Mouse (Mus musculus) large intestine, adult 2 months (tissue): Measurements from ENCODE around the gene Gm18596. TPM values are rescaled to one million over a fixed set of nuclear protein-coding genes. Genes with fewer than 3 reads are reported as not detected.
"Not testable (repeated sequence)": the region's sequence is repeated elsewhere in the genome, so short reads cannot be mapped to it uniquely, and the experiment has no call there.

Experiments
- DNase-seq: peaks from one replicate; pipeline ENCODE4 v3.0.0-alpha.2; 2012; ENCODE audit warnings: low read depth, low spot score
- WGBS: fragments of 180-500 bp; shearing (Covaris S2); methylation state at CpG from one replicate; pipeline ENCODE4 v1.1.7; 2018; 5-methylcytosine and 5-hydroxymethylcytosine counted together
- polyA plus RNA-seq: library from polyadenylated mRNA; depleted of rRNA; stranded (reverse); fragments of >200 nt; gene quantifications from 2 replicates; pipeline ENCODE4 v1.2.3, GENCODE M21; 2012; rRNA removed

Gm18596 gene
- polyA plus RNA-seq, 1 experiment, result not detected

DNA sequence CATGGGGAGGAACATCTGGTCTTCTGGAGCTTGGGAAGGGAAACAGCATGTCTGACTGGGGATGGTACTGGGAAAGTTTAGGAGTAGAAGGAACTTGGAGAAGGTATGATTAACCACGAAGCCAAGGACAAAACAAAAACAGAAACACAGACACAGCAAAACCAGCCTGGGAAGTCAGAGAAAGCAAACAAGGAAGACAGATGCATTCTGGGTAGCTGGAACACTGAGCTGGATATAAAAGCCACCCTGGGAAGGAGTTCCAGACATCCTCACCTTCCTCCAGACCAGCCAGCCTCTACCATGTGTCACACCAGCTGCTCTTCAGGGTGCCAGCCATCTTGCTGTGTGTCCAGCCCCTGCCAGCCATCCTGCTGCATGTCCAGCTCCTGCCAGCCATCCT lies 26.9 kb downstream of the Gm18596 start, which contains the start of gene Gm10142:
Gene Gm10142 (plus strand): TSS at position 301 of the 400 bp plus-strand sequence.
- no peak for DNase-seq
- 72% methylated on average over 1 of the region's 1 CpGs for WGBS

DNA sequence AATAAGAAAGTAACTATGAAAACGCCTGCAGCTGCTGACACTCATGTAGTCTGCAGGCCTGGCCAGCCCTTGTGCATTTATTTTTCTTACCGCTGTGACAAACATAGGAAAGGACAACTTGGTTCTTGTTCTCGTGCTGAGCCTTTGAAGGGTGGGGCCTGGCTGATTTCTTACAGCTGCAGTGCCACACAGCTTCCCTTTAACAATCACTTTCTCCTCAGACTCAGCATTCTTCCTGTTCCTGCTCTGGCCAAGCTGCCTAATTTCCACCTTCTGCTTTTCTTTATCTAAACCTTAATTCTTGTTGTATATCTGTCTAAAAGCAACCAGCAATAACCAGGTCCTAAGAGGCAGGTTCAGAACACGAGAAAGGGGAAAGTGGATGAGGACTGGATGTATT lies 28.7 kb downstream of the Gm18596 start:
- no peak for DNase-seq
- WGBS, result 40% methylated on average over 4 of the region's 4 CpGs

DNA sequence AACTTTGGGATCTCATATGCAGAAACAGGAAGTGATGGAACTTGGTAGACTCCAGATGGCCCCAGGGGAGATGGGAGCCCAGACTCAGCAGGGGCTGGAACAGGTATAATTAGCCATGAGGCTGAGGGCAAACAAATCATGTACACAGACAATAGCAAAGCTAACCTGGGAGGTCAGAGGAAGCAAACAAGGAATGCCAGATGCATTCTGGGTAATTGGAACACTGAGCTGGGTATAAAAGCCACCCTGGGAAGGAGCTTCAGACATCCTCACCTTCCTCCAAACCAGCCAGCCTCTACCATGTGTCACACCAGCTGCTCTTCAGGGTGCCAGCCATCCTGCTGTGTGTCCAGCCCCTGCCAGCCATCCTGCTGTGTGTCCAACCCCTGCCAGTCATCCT lies 31.3 kb downstream of the Gm18596 start, which contains the start of gene Gm10024:
Gene Gm10024 (plus strand): TSS at position 301 of the 400 bp plus-strand sequence.
- DNase-seq, result not testable (repeated sequence)

DNA sequence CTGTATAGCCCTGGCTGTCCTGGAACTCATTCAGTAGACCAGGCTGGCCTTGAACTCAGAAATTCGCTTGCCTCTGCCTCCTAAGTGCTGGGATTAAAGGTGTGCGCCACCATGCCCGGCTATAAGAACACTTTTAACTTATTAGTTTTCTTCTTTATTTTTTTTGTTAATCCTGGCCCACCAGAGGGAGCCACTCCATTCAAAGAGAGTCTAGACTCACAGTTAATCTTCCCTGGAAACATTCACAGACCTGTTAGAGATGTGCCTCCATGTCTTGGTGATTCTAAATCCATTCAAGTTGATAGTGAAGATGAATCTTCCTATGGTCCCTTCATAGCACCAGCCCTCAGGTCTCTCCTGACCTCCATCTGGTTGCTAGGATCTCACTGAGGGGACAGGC lies 32.6 kb downstream of the Gm18596 start:
- 73% methylated on average over 3 of the region's 3 CpGs for WGBS
- no peak for DNase-seq

DNA sequence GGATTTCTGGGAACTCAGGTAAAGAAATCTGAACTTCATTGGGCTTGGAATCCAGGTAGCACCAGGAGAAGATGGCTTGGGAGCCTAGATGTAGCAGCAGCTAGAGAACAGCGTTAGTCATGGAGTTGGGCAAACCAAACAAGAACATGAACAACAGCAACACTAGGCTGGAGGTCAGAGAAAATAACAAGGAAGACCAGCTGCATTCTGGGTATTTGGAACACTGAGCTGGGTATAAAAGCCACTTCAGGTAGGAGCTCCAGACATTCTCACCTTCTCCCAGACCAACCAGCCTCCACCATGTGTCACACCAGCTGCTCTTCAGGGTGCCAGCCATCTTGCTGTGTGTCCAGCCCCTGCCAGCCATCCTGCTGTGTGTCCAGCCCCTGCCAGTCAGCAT lies 36.1 kb downstream of the Gm18596 start, which contains the start of gene Gm10272:
Gene Gm10272 (plus strand): TSS at position 301 of the 400 bp plus-strand sequence.
- WGBS, result 93% methylated on average over 1 of the region's 1 CpGs

DNA sequence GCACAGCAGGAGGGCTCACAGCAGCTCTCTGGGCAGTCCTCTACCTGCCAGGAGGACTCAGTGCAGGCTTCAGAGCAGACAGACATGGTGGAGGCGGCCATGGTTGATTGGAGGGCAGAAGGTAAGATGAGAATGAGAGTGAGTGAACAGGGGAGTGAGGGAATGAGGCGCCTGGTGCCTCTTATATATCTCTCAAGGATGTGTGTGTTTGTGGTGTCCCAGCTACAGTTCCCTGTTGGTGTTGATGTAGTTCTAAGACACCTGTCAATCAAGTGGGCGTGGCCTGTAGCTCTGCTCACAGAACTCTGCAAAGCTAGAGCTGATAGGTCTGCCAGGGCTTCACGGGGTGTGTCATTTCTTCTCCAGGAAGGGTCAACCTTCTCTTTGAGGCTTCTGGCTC lies 45.3 kb downstream of the Gm18596 start, which contains the start of gene Gm9508:
Gene Gm9508 (minus strand): TSS at position 101 of the 400 bp plus-strand sequence.
- no peak for DNase-seq
- WGBS, result 40% methylated on average over 4 of the region's 4 CpGs

More for the DNA sequence above, 36.1 kb downstream of the Gm18596 start, which contains the start of gene Gm10272:
- no peak for DNase-seq

Other genes starting within 250 kb of the Gm18596 start
- gene Fam207a, start 226.9 kb downstream of the Gm18596 start, polyA plus RNA-seq, result 31.2 and 32.0 TPM in 2 replicates
- 19.2 and 25.3 TPM in 2 replicates for gene Itgb2, start 212.4 kb downstream of the Gm18596 start, polyA plus RNA-seq
- gene Pttg1ip, start 160.9 kb downstream of the Gm18596 start, polyA plus RNA-seq, result 158 and 222 TPM in 2 replicates
- 293 and 338 TPM in 2 replicates for gene Sumo3, start 136.5 kb downstream of the Gm18596 start, polyA plus RNA-seq
- gene Gm49325, start 136.4 kb downstream of the Gm18596 start, polyA plus RNA-seq, result not detected in 2 replicates
- 27.7 and 31.4 TPM in 2 replicates for gene Ube2g2, start 120.4 kb downstream of the Gm18596 start, polyA plus RNA-seq
- gene Tspear, start 56.1 kb downstream of the Gm18596 start, polyA plus RNA-seq, result 0.52 and 0.94 TPM in 2 replicates
- not detected in 2 replicates for gene Gm19402, start 51.9 kb downstream of the Gm18596 start, polyA plus RNA-seq
- not detected in 2 replicates for gene Gm9508, start 45.4 kb downstream of the Gm18596 start, polyA plus RNA-seq
- gene Gm10272, start 36.0 kb downstream of the Gm18596 start, polyA plus RNA-seq, result not detected in 2 replicates
- gene Gm10024, start 31.2 kb downstream of the Gm18596 start, polyA plus RNA-seq, result not detected in 2 replicates
- not detected in 2 replicates for gene Gm10142, start 26.8 kb downstream of the Gm18596 start, polyA plus RNA-seq
- gene Krtap12-1, start 22.0 kb downstream of the Gm18596 start, polyA plus RNA-seq, result not detected in 2 replicates
- gene Gm10100, start 16.2 kb downstream of the Gm18596 start, polyA plus RNA-seq, result not detected in 2 replicates
- gene Gm9736, start 8.7 kb upstream of the Gm18596 start, polyA plus RNA-seq, result not detected in 2 replicates
- not detected in 2 replicates for gene Gm3233, start 17.0 kb upstream of the Gm18596 start, polyA plus RNA-seq
- gene Gm3238, start 28.7 kb upstream of the Gm18596 start, polyA plus RNA-seq, result not detected in 2 replicates
- not detected in 2 replicates for gene Gm7138, start 34.3 kb upstream of the Gm18596 start, polyA plus RNA-seq
- not detected in 2 replicates for gene Gm3250, start 39.9 kb upstream of the Gm18596 start, polyA plus RNA-seq
- gene Gm7137, start 45.6 kb upstream of the Gm18596 start, polyA plus RNA-seq, result not detected in 2 replicates
- not detected in 2 replicates for gene Gm9639, start 52.4 kb upstream of the Gm18596 start, polyA plus RNA-seq
- gene Gm19668, start 56.5 kb upstream of the Gm18596 start, polyA plus RNA-seq, result not detected in 2 replicates
- not detected in 2 replicates for gene Gm9507, start 69.2 kb upstream of the Gm18596 start, polyA plus RNA-seq
- not detected in 2 replicates for gene Gm2696, start 72.0 kb upstream of the Gm18596 start, polyA plus RNA-seq
- not detected in 2 replicates for gene Krtap10-4, start 84.5 kb upstream of the Gm18596 start, polyA plus RNA-seq
- gene Krtap10-10, start 93.3 kb upstream of the Gm18596 start, polyA plus RNA-seq, result not detected in 2 replicates
- gene Gm36176, start 104.2 kb upstream of the Gm18596 start, polyA plus RNA-seq, result not detected in 2 replicates
- not detected in 2 replicates for gene Gm10318, start 110.2 kb upstream of the Gm18596 start, polyA plus RNA-seq
- gene Gm3285, start 119.3 kb upstream of the Gm18596 start, polyA plus RNA-seq, result not detected in 2 replicates
- 6.4 and 6.8 TPM in 2 replicates for gene Lrrc3, start 159.9 kb upstream of the Gm18596 start, polyA plus RNA-seq
- 2.4 and 4.4 TPM in 2 replicates for gene Trpm2, start 227.9 kb upstream of the Gm18596 start, polyA plus RNA-seq
- 10.4 and 13.1 TPM in 2 replicates for gene 1810043G02Rik, start 235.9 kb upstream of the Gm18596 start, polyA plus RNA-seq